Mouse (Mus musculus) gastrocnemius, postnatal 4 days (tissue): ENCODE measurements around the gene Kcnn1. TPM values are rescaled to one million over a fixed set of nuclear protein-coding genes. Genes with fewer than 3 reads are reported as not detected.
A peak's percentile ranks its signal among the peaks of the same experiment; 100 is the strongest.

ENCODE experiments used
- DNase-seq, 2 experiments: peaks; one replicate each; pipeline ENCODE4 v3.0.0; 2021 to 2022; ENCODE audit warnings: low spot score in 2 of 2, mixed read lengths in 2 of 2
- total RNA-seq, 2 experiments: library from RNA; stranded (reverse); gene quantifications; 2 replicates each; pipeline ENCODE4 v1.2.3; 2021

Kcnn1 gene
- total RNA-seq, 2 experiments from 2014 or later = 1.7 to 1.8 TPM

GRCm38 (mm10) chr8:70820101-70820935 lies 42.7 kb downstream of the Kcnn1 start:
- DNase-seq = peak in 1 of 2 experiments; percentile 51

GRCm38 (mm10) chr8:70816679-70817078 lies 46.4 kb downstream of the Kcnn1 start:
- DNase-seq = no peak

- no peak for DNase-seq
These were observed 50.2 kb downstream of the Kcnn1 start for GRCm38 (mm10) chr8:70812885-70813284.

- DNase-seq = no peak
These were observed 51.0 kb downstream of the Kcnn1 start for GRCm38 (mm10) chr8:70812055-70812454.

GRCm38 (mm10) chr8:70810962-70811680 lies 51.9 kb downstream of the Kcnn1 start:
- DNase-seq = no peak

- DNase-seq = no peak
These were observed 53.9 kb downstream of the Kcnn1 start for GRCm38 (mm10) chr8:70808955-70809701.

- no peak for DNase-seq
These were observed 54.8 kb downstream of the Kcnn1 start, which contains the start of gene Il12rb1 for GRCm38 (mm10) chr8:70808239-70808638. TSS of gene Il12rb1 (plus strand) at chr8:70808449.

GRCm38 (mm10) chr8:70807304-70807703 lies 55.8 kb downstream of the Kcnn1 start:
- DNase-seq = no peak

GRCm38 (mm10) chr8:70806541-70806940 lies 56.5 kb downstream of the Kcnn1 start:
- DNase-seq = no peak

GRCm38 (mm10) chr8:70804481-70805206 lies 58.4 kb downstream of the Kcnn1 start, which contains the start of gene Mast3:
TSS of gene Mast3 (minus strand) at chr8:70805054.
- DNase-seq = peak; percentile 84 to 88

GRCm38 (mm10) chr8:70803761-70804480 lies 59.1 kb downstream of the Kcnn1 start:
- DNase-seq = peak in 1 of 2 experiments; percentile 51

- no peak for DNase-seq
These were observed 60.1 kb downstream of the Kcnn1 start for GRCm38 (mm10) chr8:70802786-70803510.

GRCm38 (mm10) chr8:70801830-70802229 lies 61.2 kb downstream of the Kcnn1 start:
- no peak for DNase-seq

GRCm38 (mm10) chr8:70801156-70801555 lies 61.9 kb downstream of the Kcnn1 start:
- no peak for DNase-seq

- DNase-seq = no peak
These were observed 62.4 kb downstream of the Kcnn1 start for GRCm38 (mm10) chr8:70800648-70801047.

GRCm38 (mm10) chr8:70798281-70798680 lies 64.8 kb downstream of the Kcnn1 start:
- no peak for DNase-seq

GRCm38 (mm10) chr8:70797081-70798070 lies 65.7 kb downstream of the Kcnn1 start:
- peak in 1 of 2 experiments; percentile 78 for DNase-seq
